8 mouse cellular contexts compared by ENCODE assay signal in genomic region chr8:61041951-61042350, GRCm38 (mm10). TPM values are rescaled to one million over a fixed set of nuclear protein-coding genes. Genes with fewer than 3 reads are reported as not detected.
DNase-seq lines count a peak whose midpoint lies in the region; ATAC-seq lines count a peak whose summit lies in the region.

No protein-coding gene starts in this region.

- intact Hi-C loops in heart, postnatal 25 days (cut with DNase I), result loop anchor here (1.0 to 5.0 kb wide), 3 partner anchors 440 to 474 kb away; no protein-coding TSS in a partner anchor
- intact Hi-C loops in gastrocnemius, postnatal 14 days (cut with DNase I; ENCODE audit: low total_unique reads), result loop anchor here (10.0 kb wide), 1 partner anchor 453 kb away; no protein-coding TSS in a partner anchor

- DNase-seq in heart, adult 8-10 months (ENCODE audit: low spot score), result peak; percentile 42
- no peak for DNase-seq in heart, postnatal 25 days (ENCODE audit: low spot score)
- peak; percentile 21 for DNase-seq in MEL-GATA-1-ER (ENCODE audit: extremely low read depth, low read depth)
- DNase-seq in cerebellum, postnatal 14 days, result peak; percentile 82 to 87
- DNase-seq in gastrocnemius, postnatal 14 days, result peak; percentile 43
- DNase-seq in layer of hippocampus, postnatal 10 days (ENCODE audit: low spot score in 2 of 2), result peak; percentile 75 to 77
- peak; percentile 21 to 73 for DNase-seq in spleen, postnatal 10 days (ENCODE audit: low spot score in 2 of 2)

- ATAC-seq in megakaryocyte, adult 5-6 weeks (ENCODE audit: poor library complexity, severe bottlenecking), result 0 out of 2 replicates have a peak, but pooled peaks have one; percentile 45

RNA-seq across cellular contexts. Expression of gene Nek1, which starts 49.0 kb away (rescaled TPM):
- total RNA-seq in heart, adult 8-10 months (2022), result 10 to 100 TPM in 1 of 4 experiments, 1 to 10 TPM in 3; 9.6 to 10.0 (median 9.8) TPM
- 1 to 10 TPM; 7.8 to 9.0 TPM for total RNA-seq in heart, postnatal 25 days (2021)
- 1 to 10 TPM; 4.0 to 5.8 TPM for total RNA-seq in gastrocnemius, postnatal 14 days (2021)
- 10 to 100 TPM; 30.0 to 31.4 TPM for total RNA-seq in layer of hippocampus, postnatal 10 days (2021)
- total RNA-seq in megakaryocyte, adult 5-6 weeks (2015), result 4.4 and 5.4 TPM in 2 replicates
- total RNA-seq in megakaryocyte, adult 5-6 weeks (2017), result 6.2 and 6.4 TPM in 2 replicates

RNA-seq across cellular contexts. Expression of gene Clcn3, which starts 58.9 kb away (rescaled TPM):
- 10 to 100 TPM; 31.9 to 36.9 (median 36.6) TPM for total RNA-seq in heart, adult 8-10 months (2022)
- 10 to 100 TPM; 33.0 to 34.0 TPM for total RNA-seq in heart, postnatal 25 days (2021)
- 10 to 100 TPM; 18.0 to 18.9 TPM for total RNA-seq in gastrocnemius, postnatal 14 days (2021)
- 100 to 1,000 TPM; 149 to 151 TPM for total RNA-seq in layer of hippocampus, postnatal 10 days (2021)
- total RNA-seq in megakaryocyte, adult 5-6 weeks (2015), result 16.4 and 17.9 TPM in 2 replicates
- total RNA-seq in megakaryocyte, adult 5-6 weeks (2017), result 21.1 and 26.0 TPM in 2 replicates
